Mouse (Mus musculus): ENCODE data around the gene Btbd35f25. TPM values are rescaled to one million over a fixed set of nuclear protein-coding genes. Genes with fewer than 3 reads are reported as not detected.
"Not testable (repeated sequence)": the region's sequence is repeated elsewhere in the genome, so short reads cannot be mapped to it uniquely, and the experiment has no call there.

Gene Btbd35f25
- not detected in 2 replicates for polyA plus RNA-seq (2014; fragmentation: Nextera tagmentation; extraction: Ambion mirVana)

- H3K9me3 ChIP-seq (ENCODE audit: control insufficient read depth, low read length); H3K4me1 ChIP-seq (ENCODE audit: control insufficient read depth in 2 of 2, insufficient read depth in 2 of 2, low read length in 2 of 2); H3K27me3 ChIP-seq (ENCODE audit: control insufficient read depth, insufficient read depth, low read length); H3K9ac ChIP-seq (ENCODE audit: low read length); H3K36me3 ChIP-seq (ENCODE audit: control insufficient read depth, insufficient read depth, low read length); H3K4me2 ChIP-seq (ENCODE audit: low read length); H3K27ac ChIP-seq (replicated peaks in 1 of 2; ENCODE audit: control insufficient read depth in 1 of 2, insufficient read depth in 1 of 2, low read depth in 2 of 2, low read length in 2 of 2); ATAC-seq (ENCODE audit: insufficient number of reproducible peaks, insufficient read depth, low FRiP score, low read depth); H3K4me3 ChIP-seq (ENCODE audit: control insufficient read depth in 1 of 2, insufficient read depth in 1 of 2, low read depth in 1 of 2, low read length in 2 of 2): not testable (repeated sequence)
- WGBS, result 62% methylated on average over 3 of the region's 4 CpGs
Observed at GRCm38 (mm10) chrX:31717056-31717455, at the start of gene Btbd35f25. Gene Btbd35f25 (minus strand): TSS chrX:31717156.

DNA sequence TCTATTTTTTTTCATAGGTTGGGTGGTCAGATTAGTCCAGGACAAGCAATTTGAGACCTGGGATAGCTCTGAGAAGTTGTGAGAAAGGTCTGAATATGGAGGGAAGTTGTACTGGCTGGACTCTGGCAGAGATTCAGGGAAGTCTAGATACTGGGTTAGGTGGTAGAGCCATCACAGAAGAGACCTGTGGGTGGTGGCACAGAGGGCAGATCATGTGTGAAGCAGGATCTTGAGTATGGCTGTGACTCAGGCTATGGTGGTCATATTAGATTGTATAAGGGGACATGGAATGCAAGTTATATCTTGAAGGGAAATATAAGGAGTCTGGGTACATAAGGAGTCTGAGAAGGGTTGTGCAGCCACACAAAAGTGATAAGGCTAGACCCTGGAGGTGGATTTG is 49.3 kb upstream of the Btbd35f25 start:
- Histone ChIP-seq H3K27me3 (ENCODE audit: control insufficient read depth, insufficient read depth, low read length) (no peaks in the 10 kb centered on the region), H3K9me3 (ENCODE audit: control insufficient read depth, low read length) (peaks cover 85% of the 10 kb centered on the region), H3K9ac (ENCODE audit: low read length) (no peak overlapping the region), H3K36me3 (ENCODE audit: control insufficient read depth, insufficient read depth, low read length) (no peaks in the 10 kb centered on the region), H3K4me3 (ENCODE audit: control insufficient read depth in 1 of 2, insufficient read depth in 1 of 2, low read depth in 1 of 2, low read length in 2 of 2) (no peak overlapping the region), H3K4me2 (ENCODE audit: low read length) (no peak overlapping the region), H3K4me1 (ENCODE audit: control insufficient read depth in 2 of 2, insufficient read depth in 2 of 2, low read length in 2 of 2) (no peaks in the 10 kb centered on the region), H3K27ac (replicated peaks in 1 of 2; ENCODE audit: control insufficient read depth in 1 of 2, insufficient read depth in 1 of 2, low read depth in 2 of 2, low read length in 2 of 2) (no peak overlapping the region)
- no peak for ATAC-seq (ENCODE audit: insufficient number of reproducible peaks, insufficient read depth, low FRiP score, low read depth)

GRCm38 (mm10) chrX:31764001-31764400 is 47.0 kb upstream of the Btbd35f25 start:
- no peaks in the 10 kb centered on the region for H3K36me3 ChIP-seq (ENCODE audit: control insufficient read depth, insufficient read depth, low read length)
- H3K27ac ChIP-seq (replicated peaks in 1 of 2; ENCODE audit: control insufficient read depth in 1 of 2, insufficient read depth in 1 of 2, low read depth in 2 of 2, low read length in 2 of 2), result no peak overlapping the region
- no peak overlapping the region for H3K4me2 ChIP-seq (ENCODE audit: low read length)
- H3K27me3 ChIP-seq (ENCODE audit: control insufficient read depth, insufficient read depth, low read length), result no peaks in the 10 kb centered on the region
- no peaks in the 10 kb centered on the region for H3K4me1 ChIP-seq (ENCODE audit: control insufficient read depth in 2 of 2, insufficient read depth in 2 of 2, low read length in 2 of 2)
- ATAC-seq (ENCODE audit: insufficient number of reproducible peaks, insufficient read depth, low FRiP score, low read depth), result no peak
- H3K9me3 ChIP-seq (ENCODE audit: control insufficient read depth, low read length), result peaks cover 85% of the 10 kb centered on the region
- no peak overlapping the region for H3K4me3 ChIP-seq (ENCODE audit: control insufficient read depth in 1 of 2, insufficient read depth in 1 of 2, low read depth in 1 of 2, low read length in 2 of 2)
- no peak overlapping the region for H3K9ac ChIP-seq (ENCODE audit: low read length)
- WGBS, result 56% methylated on average over 1 of the region's 1 CpGs

DNA sequence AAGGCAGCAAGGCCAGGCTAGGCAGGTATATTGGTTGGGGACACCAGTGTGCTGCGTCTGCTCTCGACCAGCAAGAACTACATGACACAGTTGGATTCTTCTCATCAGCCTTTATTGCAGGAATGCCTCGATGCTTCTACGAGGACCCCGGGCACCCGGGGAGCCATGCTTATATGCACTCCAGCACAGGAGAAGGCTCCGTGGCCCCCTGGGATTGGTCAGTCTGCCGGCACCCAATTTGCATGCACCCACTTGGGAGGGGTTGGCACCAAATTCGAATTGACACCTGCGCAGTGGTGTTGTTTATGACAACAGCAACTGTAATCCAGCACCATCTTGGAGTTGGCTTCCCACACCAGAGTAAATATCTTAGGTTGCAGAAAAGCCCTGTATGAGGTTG is 28.1 kb upstream of the Btbd35f25 start:
- ATAC-seq (ENCODE audit: insufficient number of reproducible peaks, insufficient read depth, low FRiP score, low read depth), result 0 out of 2 replicates have a peak, but pooled peaks have one; percentile 39
- Histone ChIP-seq H3K4me2 (ENCODE audit: low read length) (no peak overlapping the region), H3K4me1 (ENCODE audit: control insufficient read depth in 2 of 2, insufficient read depth in 2 of 2, low read length in 2 of 2) (no peaks in the 10 kb centered on the region), H3K9me3 (ENCODE audit: control insufficient read depth, low read length) (peaks cover 51% of the 10 kb centered on the region), H3K9ac (ENCODE audit: low read length) (no peak overlapping the region), H3K36me3 (ENCODE audit: control insufficient read depth, insufficient read depth, low read length) (no peaks in the 10 kb centered on the region), H3K27me3 (ENCODE audit: control insufficient read depth, insufficient read depth, low read length) (no peaks in the 10 kb centered on the region), H3K4me3 (ENCODE audit: control insufficient read depth in 1 of 2, insufficient read depth in 1 of 2, low read depth in 1 of 2, low read length in 2 of 2) (no peak overlapping the region), H3K27ac (replicated peaks in 1 of 2; ENCODE audit: control insufficient read depth in 1 of 2, insufficient read depth in 1 of 2, low read depth in 2 of 2, low read length in 2 of 2) (no peak overlapping the region)
- 75% methylated on average over 10 of the region's 10 CpGs for whole genome bisulfite sequencing

- ATAC-seq (ENCODE audit: insufficient number of reproducible peaks, insufficient read depth, low FRiP score, low read depth), result no peak
- Histone ChIP-seq H3K4me1 (ENCODE audit: control insufficient read depth in 2 of 2, insufficient read depth in 2 of 2, low read length in 2 of 2) (no peaks in the 10 kb centered on the region), H3K27me3 (ENCODE audit: control insufficient read depth, insufficient read depth, low read length) (no peaks in the 10 kb centered on the region), H3K4me2 (ENCODE audit: low read length) (no peak overlapping the region), H3K9ac (ENCODE audit: low read length) (no peak overlapping the region), H3K36me3 (ENCODE audit: control insufficient read depth, insufficient read depth, low read length) (no peaks in the 10 kb centered on the region), H3K27ac (replicated peaks in 1 of 2; ENCODE audit: control insufficient read depth in 1 of 2, insufficient read depth in 1 of 2, low read depth in 2 of 2, low read length in 2 of 2) (no peak overlapping the region), H3K9me3 (ENCODE audit: control insufficient read depth, low read length) (peaks cover 29% of the 10 kb centered on the region), H3K4me3 (ENCODE audit: control insufficient read depth in 1 of 2, insufficient read depth in 1 of 2, low read depth in 1 of 2, low read length in 2 of 2) (no peak overlapping the region)
- 61% methylated on average over 6 of the region's 6 CpGs for WGBS
Observed at GRCm38 (mm10) chrX:31736958-31737357, 20.0 kb upstream of the Btbd35f25 start.

Other genes with a start within 250 kb of the Btbd35f25 start
- not detected in 2 replicates for gene Gm21883, start 142.9 kb downstream of the Btbd35f25 start, polyA plus RNA-seq (2014; fragmentation: Nextera tagmentation; extraction: Ambion mirVana)
- not detected in 2 replicates for gene Spin2e, start 98.2 kb downstream of the Btbd35f25 start, polyA plus RNA-seq (2014; fragmentation: Nextera tagmentation; extraction: Ambion mirVana)
- gene Gm21637, start 244.9 kb upstream of the Btbd35f25 start, polyA plus RNA-seq (2014; fragmentation: Nextera tagmentation; extraction: Ambion mirVana), result not detected in 2 replicates